Mouse (Mus musculus): ENCODE results near the gene Piwil1. TPM values are rescaled to one million over a fixed set of nuclear protein-coding genes. Genes with fewer than 3 reads are reported as not detected.
"Not testable (repeated sequence)": the region's sequence is repeated elsewhere in the genome, so short reads cannot be mapped to it uniquely, and the experiment has no call there.

The Piwil1 gene
- polyA plus RNA-seq, 1 experiment from 2014 or later, result not detected

DNA sequence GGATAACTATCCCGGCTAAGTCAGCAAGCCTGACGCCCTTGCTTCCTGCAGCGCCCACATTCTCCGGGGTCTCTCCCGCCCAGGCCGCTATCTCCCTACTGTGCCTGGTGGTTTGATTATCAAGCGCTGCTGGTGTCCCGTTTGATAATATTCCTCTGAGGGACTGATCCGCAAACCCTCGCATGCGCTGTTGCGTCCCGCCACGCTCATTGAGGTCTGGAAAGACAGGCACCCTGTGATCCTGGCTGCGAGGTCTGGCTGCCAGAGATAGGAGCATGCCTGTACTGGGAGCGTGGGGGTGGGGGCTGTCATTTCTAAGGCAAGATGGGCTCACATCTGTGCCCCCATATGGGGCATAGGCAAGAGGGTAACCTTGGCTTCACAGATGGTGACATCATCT, 12.8 kb downstream of the Piwil1 start:
- Histone ChIP-seq H3K27me3 (replicated peaks; ENCODE audit: insufficient read depth, low read length) (no peaks in the 10 kb centered on the region), H3K27ac (ENCODE audit: low read length) (no peak overlapping the region), H3K9me3 (ENCODE audit: low read length) (no peaks in the 10 kb centered on the region), H3K4me3 (ENCODE audit: low read depth, low read length) (no peak overlapping the region), H3K4me2 (replicated peaks; ENCODE audit: low read depth, low read length) (no peak overlapping the region), H3K36me3 (ENCODE audit: insufficient read depth, low read length) (no peaks in the 10 kb centered on the region), H3K9ac (replicated peaks; ENCODE audit: low read depth) (no peak overlapping the region), H3K4me1 (ENCODE audit: insufficient read depth, low read depth, low read length) (no peaks in the 10 kb centered on the region)
- DNase-seq (ENCODE audit: low spot score) (no peak), ATAC-seq (no peak)
- TF ChIP-seq EP300 (IDR thresholded peaks at IDR 0.05) (no peak), CTCF (IDR thresholded peaks at IDR 0.05) (no peak)
- WGBS, result 65% methylated on average over 16 of the region's 16 CpGs

DNA sequence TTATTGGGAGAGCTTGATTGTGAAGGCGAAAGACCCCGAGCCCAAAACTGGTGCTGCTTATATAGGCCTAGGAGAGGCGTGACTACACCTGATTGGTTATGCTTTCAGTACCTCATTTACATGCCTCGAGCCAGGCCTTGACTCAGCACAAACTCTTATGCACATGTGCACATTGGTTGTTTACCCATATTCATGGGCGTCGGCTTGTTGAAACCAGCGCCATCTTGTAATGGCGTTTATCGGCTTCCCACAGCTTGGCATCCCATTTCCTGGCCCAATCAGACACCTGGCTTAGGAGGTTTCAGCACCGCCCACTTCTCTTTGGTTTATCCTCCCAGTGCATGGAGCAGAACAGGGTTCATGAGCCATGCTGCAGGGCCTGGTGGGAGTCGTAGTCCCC, 18.1 kb downstream of the Piwil1 start:
- not testable (repeated sequence) for H3K4me1 ChIP-seq (ENCODE audit: insufficient read depth, low read depth, low read length); DNase-seq (ENCODE audit: low spot score); H3K36me3 ChIP-seq (ENCODE audit: insufficient read depth, low read length); H3K4me3 ChIP-seq (ENCODE audit: low read depth, low read length); H3K4me2 ChIP-seq (replicated peaks; ENCODE audit: low read depth, low read length); ATAC-seq; H3K9me3 ChIP-seq (ENCODE audit: low read length); H3K27me3 ChIP-seq (replicated peaks; ENCODE audit: insufficient read depth, low read length); H3K27ac ChIP-seq (ENCODE audit: low read length); H3K9ac ChIP-seq (replicated peaks; ENCODE audit: low read depth)
- 89% methylated on average over 11 of the region's 11 CpGs for WGBS

DNA sequence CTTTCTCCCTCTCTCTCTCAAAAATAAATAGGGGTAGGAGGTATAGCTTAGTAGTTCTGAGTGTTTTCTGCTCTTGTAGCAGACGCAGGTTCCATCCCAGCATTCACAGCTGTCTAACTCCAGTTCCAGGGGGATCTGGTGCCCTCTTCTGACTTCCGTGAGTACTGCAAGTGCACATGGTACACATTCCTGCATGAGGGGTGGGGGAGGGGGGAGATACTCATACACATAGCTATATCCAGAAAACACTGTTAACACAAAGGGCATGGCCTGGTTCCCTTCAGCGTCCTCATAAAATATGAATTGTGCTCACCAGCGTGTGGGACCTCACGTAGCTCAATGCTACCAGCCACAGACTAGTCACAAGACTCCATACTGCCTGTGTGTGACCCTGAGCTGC, 27.0 kb downstream of the Piwil1 start:
- Histone ChIP-seq H3K4me2 (replicated peaks; ENCODE audit: low read depth, low read length) (no peak overlapping the region), H3K4me1 (ENCODE audit: insufficient read depth, low read depth, low read length) (no peaks in the 10 kb centered on the region), H3K9me3 (ENCODE audit: low read length) (no peaks in the 10 kb centered on the region), H3K9ac (replicated peaks; ENCODE audit: low read depth) (no peak overlapping the region), H3K27ac (ENCODE audit: low read length) (no peak overlapping the region), H3K36me3 (ENCODE audit: insufficient read depth, low read length) (no peaks in the 10 kb centered on the region), H3K27me3 (replicated peaks; ENCODE audit: insufficient read depth, low read length) (no peaks in the 10 kb centered on the region), H3K4me3 (ENCODE audit: low read depth, low read length) (no peak overlapping the region)
- 76% methylated on average over 5 of the region's 5 CpGs for WGBS
- DNase-seq (ENCODE audit: low spot score), result no peak
- TF ChIP-seq EP300 (IDR thresholded peaks at IDR 0.05) (no peak), CTCF (IDR thresholded peaks at IDR 0.05) (peak; percentile 59)
- ATAC-seq, result no peak

DNA sequence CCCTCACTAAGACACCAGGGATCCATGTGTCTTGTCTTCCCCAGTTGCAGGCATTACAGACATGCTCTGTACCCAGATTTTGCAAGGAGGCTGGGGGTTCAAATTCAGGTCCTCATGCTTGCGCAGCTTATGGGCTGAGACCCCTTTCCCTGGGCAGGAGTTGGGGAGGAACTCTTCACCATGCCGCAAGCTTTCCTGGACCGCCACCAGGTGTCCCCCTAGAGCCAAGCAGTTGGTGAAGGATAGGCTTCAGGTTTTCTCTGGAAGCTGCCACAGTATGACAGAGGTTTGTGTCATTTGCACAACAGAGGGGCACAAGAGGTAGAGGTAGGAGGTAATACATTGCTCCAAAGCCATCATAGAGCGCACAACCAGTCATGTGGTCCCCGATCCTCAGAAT, 28.3 kb downstream of the Piwil1 start:
- Histone ChIP-seq H3K9me3 (ENCODE audit: low read length) (no peaks in the 10 kb centered on the region), H3K27ac (ENCODE audit: low read length) (no peak overlapping the region), H3K4me2 (replicated peaks; ENCODE audit: low read depth, low read length) (no peak overlapping the region), H3K9ac (replicated peaks; ENCODE audit: low read depth) (no peak overlapping the region), H3K36me3 (ENCODE audit: insufficient read depth, low read length) (no peaks in the 10 kb centered on the region), H3K4me3 (ENCODE audit: low read depth, low read length) (no peak overlapping the region), H3K4me1 (ENCODE audit: insufficient read depth, low read depth, low read length) (no peaks in the 10 kb centered on the region), H3K27me3 (replicated peaks; ENCODE audit: insufficient read depth, low read length) (no peaks in the 10 kb centered on the region)
- no peak for DNase-seq (ENCODE audit: low spot score)
- WGBS, result 39% methylated on average over 5 of the region's 5 CpGs
- ATAC-seq, result no peak
- peak; percentile 61 for TF ChIP-seq CTCF (IDR thresholded peaks at IDR 0.05)
- no peak for TF ChIP-seq EP300 (IDR thresholded peaks at IDR 0.05)

DNA sequence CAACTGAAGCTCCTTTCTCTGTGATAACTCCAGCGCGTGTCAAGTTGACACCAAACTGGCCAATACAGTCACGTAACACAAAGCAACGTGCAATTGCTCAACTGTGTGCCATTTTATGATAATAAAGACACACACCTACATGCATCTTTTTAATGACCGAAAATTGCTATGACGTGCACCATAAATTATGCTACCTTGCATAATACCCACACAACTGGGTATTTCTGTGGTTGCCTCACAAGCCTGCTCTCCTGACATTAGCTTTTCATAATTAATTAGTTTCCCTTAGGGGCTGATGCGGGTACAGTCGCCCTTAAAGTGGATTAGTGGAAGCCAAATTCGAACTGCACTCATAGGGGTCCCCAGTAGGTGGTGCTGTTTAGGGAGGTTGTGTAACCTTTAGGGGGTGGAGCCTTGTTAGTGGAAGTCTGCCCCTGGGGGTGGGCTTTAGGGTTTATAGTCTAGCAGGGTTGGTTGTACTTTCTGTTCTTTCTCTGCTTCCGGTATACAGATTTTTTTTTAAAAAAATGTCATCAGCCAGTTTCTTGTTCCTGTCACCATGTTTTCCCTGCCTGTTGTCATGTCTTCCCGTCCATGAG, 30.2 kb downstream of the Piwil1 start:
- Histone ChIP-seq H3K27ac (ENCODE audit: low read length) (no peak overlapping the region), H3K4me3 (ENCODE audit: low read depth, low read length) (no peak overlapping the region), H3K36me3 (ENCODE audit: insufficient read depth, low read length) (no peaks in the 10 kb centered on the region), H3K4me1 (ENCODE audit: insufficient read depth, low read depth, low read length) (no peaks in the 10 kb centered on the region), H3K9ac (replicated peaks; ENCODE audit: low read depth) (no peak overlapping the region), H3K27me3 (replicated peaks; ENCODE audit: insufficient read depth, low read length) (no peaks in the 10 kb centered on the region), H3K4me2 (replicated peaks; ENCODE audit: low read depth, low read length) (no peak overlapping the region), H3K9me3 (ENCODE audit: low read length) (no peaks in the 10 kb centered on the region)
- WGBS, result 73% methylated on average over 11 of the region's 11 CpGs
- no peak for ATAC-seq
- DNase-seq (ENCODE audit: low spot score), result peak; percentile 6
- no peak for TF ChIP-seq EP300 (IDR thresholded peaks at IDR 0.05)
- TF ChIP-seq CTCF (IDR thresholded peaks at IDR 0.05), result peak; percentile 52

DNA sequence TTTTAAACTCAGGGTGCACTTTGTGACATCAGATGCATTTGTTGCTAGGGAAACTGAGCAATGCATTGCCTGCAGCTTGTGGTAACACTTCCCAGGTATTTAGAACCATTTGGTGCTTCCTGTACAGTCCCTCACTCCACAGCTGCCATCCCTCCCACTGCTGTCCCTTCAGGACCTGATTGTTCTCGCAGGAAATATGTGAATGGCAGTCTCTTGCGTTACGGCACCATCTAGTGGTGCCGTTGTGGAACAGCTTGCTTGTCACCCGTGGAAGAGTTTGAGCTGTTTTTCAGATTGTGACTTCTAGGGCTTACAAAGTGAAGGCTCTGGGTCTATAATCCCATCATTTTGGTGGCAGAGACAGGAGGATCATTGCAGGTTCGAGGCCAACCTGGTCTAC, 31.6 kb downstream of the Piwil1 start:
- ATAC-seq (no peak), DNase-seq (ENCODE audit: low spot score) (peak; percentile 73)
- Histone ChIP-seq H3K36me3 (ENCODE audit: insufficient read depth, low read length) (no peaks in the 10 kb centered on the region), H3K4me3 (ENCODE audit: low read depth, low read length) (no peak overlapping the region), H3K9ac (replicated peaks; ENCODE audit: low read depth) (no peak overlapping the region), H3K4me2 (replicated peaks; ENCODE audit: low read depth, low read length) (no peak overlapping the region), H3K9me3 (ENCODE audit: low read length) (no peaks in the 10 kb centered on the region), H3K27ac (ENCODE audit: low read length) (no peak overlapping the region), H3K4me1 (ENCODE audit: insufficient read depth, low read depth, low read length) (no peaks in the 10 kb centered on the region), H3K27me3 (replicated peaks; ENCODE audit: insufficient read depth, low read length) (no peaks in the 10 kb centered on the region)
- TF ChIP-seq EP300 (IDR thresholded peaks at IDR 0.05), result no peak
- TF ChIP-seq CTCF (IDR thresholded peaks at IDR 0.05), result peak; percentile 94
- 0% methylated on average over 6 of the region's 6 CpGs for WGBS

DNA sequence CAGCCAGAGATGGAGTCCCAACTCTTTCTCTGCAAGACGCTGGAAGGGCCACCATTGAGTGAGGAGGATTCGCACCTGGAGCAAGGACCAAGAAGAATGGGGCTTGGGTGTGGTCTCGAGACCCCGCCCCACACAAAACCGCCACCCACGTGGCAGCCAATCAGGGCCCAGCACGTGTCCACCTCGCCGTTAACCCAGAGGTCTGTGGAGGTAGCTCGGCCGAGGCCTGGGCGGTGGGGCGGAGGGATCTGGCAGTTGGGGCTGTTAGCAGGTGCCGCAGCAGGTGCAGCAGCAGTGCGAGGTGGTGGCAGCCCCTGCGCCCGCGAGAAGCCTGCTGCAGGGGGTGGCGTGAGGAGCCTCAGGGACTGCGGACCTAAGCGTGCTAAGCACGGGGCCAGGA, 33.6 kb downstream of the Piwil1 start:
- no peak overlapping the region for H3K4me2 ChIP-seq (replicated peaks; ENCODE audit: low read depth, low read length)
- ATAC-seq (no peak), DNase-seq (ENCODE audit: low spot score) (no peak)
- no peak overlapping the region for H3K4me3 ChIP-seq (ENCODE audit: low read depth, low read length)
- H3K36me3 ChIP-seq (ENCODE audit: insufficient read depth, low read length), result no peaks in the 10 kb centered on the region
- no peaks in the 10 kb centered on the region for H3K9me3 ChIP-seq (ENCODE audit: low read length)
- WGBS, result 68% methylated on average over 21 of the region's 22 CpGs
- no peak overlapping the region for H3K27ac ChIP-seq (ENCODE audit: low read length)
- no peaks in the 10 kb centered on the region for H3K4me1 ChIP-seq (ENCODE audit: insufficient read depth, low read depth, low read length)
- H3K9ac ChIP-seq (replicated peaks; ENCODE audit: low read depth), result no peak overlapping the region
- no peaks in the 10 kb centered on the region for H3K27me3 ChIP-seq (replicated peaks; ENCODE audit: insufficient read depth, low read length)
- no peak for TF ChIP-seq EP300 (IDR thresholded peaks at IDR 0.05)
